Mouse (Mus musculus) thymus, adult 18-20 months (tissue): ENCODE results near the gene Zbtb37.

ENCODE experiments used
- DNase-seq, 2 experiments: peaks; one replicate each; pipeline ENCODE4 v3.0.0; 2022; ENCODE audit warnings: mixed read lengths in 2 of 2

The Zbtb37 gene

DNA sequence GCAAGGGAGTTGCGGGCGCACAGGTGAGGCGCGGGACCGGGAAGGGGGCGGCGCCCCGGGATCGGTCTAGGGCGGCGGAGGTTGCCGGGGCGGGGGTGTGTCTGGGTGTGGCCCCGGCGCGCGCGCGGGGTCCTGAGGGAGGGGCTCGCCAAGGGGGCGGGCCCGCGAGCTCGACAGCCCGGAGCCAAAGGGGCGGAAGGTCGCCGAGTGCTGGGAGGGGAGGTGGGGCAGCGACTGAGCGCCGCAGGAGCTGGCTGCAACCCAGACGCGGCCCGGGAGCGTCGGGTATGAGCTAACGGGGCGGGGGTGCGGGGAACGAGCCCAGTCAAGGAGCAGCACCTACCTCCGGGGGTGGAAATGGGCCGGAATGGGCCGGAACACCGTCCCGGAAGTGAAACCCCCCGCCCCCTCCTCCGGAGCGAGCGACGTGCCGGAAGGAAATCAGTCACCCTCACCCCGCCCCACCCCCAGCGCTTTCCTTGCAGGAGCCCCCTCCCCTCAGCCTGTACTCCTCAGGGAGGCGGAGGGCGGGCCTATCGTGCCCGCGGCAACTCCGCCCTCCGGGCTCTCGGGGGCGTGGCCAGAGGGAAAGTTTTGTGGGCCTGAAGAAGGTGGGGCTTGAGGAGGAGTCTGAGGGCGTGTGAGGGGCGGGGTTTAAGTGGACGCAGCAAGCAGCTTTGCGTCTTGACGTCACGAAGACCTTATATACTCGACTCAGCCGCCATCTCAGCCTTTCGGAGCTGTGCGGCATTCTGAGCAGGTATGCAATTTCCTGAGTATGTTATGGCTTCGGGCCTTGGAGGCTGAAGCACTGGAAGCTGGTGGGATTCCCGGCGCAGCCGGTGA is at the start of gene Zbtb37:
TSS of gene Zbtb37 (minus strand) at position 415 of the 846 bp plus-strand sequence.
- DNase-seq, result peak; percentile 99

DNA sequence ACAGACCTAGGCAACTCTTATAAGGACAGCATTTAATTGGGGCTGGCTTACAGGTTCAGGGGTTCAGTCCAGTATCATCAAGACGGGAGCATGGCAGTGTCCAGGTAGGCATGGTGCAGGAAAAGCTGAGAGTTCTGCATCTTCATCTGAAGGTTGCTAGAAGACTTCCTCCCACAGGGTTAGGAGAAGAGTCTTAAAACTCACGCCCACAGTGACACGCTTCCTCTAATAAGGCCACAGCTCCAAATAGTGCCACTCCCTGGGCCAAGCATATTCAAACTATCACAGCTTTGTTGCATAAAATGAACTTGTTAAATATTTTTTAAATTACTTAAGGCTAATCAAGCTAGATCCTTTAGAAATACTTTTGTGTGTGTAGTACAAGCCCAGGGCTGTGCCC is 42.6 kb upstream of the Zbtb37 start:
- no peak for DNase-seq

DNA sequence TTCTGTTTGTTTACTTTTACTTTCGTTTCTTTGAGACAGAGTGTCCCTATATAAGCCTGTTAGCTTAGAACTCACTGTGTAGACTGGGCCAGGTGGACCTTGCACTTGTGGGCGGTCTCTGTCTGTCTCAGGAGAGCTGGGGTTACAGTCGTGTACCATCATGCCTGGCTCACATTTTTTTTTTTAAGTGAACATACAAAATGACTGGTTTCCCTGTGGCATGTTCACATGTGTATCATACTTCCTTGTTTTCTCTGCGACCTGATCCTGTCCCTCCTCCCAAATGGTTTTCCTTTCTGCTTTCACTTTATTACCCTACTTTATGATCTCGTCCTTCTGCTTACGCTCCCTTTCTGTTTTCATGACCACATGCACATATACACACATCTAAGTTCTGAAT is 41.6 kb upstream of the Zbtb37 start:
- no peak for DNase-seq

GRCm38 (mm10) chr1:161071272-161071620 is 36.6 kb upstream of the Zbtb37 start:
- no peak for DNase-seq

- peak; percentile 87 to 92 for DNase-seq
Measured at GRCm38 (mm10) chr1:161070352-161071271, 36.0 kb upstream of the Zbtb37 start, which contains the start of the genes Dars2 and Cenpl. Gene Dars2 (minus strand): TSS chr1:161070658. Gene Cenpl (plus strand): TSS chr1:161070713.

DNA sequence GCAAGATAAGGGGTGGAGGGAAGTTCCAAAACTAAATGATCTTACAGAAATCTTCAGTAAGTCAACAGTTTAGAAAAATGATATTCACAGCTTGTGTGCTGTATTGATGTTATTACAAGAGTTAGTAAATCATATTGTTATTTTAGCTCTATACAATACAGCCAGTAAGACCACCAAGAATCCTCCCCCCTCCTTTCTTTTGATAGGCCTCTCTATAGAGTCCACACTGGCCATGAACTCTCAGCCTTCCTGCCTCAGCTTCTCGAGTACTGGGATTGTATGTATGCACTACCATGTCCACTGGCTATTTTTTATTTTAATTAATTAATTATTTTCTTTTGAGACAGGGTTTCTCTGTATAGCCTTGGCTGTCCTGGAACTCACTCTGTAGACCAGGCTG is 28.7 kb upstream of the Zbtb37 start:
- DNase-seq, result no peak

DNA sequence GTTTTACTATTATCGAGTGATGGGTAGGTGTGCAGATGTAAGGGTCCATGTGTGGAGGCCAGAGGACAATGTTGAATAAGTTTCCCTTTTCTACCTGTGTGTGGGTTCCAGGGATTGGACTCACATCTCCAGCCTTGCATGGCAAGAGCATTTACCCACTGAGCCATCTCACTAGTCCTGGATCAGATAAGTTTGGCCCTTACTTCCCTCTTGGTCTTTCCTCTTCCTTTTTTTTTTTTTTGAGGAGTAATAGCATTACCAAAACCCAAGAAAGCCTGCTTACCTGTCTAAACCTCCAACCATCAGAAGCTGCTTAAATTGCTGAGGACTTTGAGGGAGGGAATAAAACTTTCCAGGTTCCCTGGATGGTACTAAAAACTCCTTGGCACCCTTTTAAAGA is 22.5 kb upstream of the Zbtb37 start:
- DNase-seq, result no peak

GRCm38 (mm10) chr1:161046972-161047371 is 12.3 kb upstream of the Zbtb37 start:
- no peak for DNase-seq

DNA sequence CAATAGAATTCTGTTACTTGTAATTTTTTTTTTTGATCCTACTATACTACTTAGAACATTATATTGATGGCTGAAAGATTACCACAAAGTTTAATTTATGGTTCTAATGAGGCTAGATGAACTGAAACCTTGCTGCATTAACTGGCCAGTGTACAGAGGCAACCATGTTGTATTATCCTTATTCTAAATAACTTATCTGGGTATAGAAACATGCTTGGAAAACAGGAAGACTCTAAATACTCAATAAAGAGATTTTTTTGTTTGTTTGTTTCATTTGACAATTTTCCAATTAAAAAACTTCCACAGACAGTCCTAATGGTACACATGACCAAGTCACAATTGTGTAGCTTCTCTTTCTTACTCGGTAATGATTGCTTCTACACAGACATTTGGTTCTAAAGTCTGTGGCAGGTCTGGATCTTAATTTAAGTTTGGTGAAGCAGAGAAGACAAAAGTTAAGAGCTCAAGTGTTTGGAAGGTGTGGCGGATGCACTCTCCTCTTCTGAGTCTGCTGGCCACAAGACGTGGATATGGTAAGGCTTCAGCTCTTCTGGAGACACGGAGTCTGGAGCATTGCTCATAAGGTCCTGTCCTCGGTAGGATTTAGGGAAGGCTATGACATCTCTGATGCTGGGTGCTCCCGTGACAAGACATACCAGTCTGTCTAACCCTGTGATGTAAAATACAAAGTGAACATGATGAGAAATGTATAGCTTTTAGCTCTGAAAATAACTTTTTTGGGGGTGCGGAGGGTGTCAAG is 6.8 kb upstream of the Zbtb37 start:
- DNase-seq, result no peak

DNA sequence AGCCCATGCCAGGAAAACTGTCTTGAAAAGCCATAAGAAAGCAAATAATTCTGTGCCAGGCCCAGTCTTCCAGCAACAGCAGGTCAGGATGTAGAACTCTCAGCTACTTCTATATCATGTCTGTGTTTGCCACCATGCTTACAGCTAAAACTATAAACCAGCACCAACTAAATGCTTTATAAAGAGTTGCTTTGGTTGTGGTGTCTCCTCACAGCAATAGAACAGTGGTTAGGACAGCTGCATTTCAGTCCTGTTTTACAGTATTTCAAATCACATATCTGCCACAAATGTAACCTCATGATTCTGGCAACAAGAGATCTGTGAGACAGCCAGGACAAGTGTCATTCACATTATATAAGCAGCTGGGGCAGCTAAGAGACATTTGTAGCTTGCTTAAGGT is 6.2 kb upstream of the Zbtb37 start:
- no peak for DNase-seq

DNA sequence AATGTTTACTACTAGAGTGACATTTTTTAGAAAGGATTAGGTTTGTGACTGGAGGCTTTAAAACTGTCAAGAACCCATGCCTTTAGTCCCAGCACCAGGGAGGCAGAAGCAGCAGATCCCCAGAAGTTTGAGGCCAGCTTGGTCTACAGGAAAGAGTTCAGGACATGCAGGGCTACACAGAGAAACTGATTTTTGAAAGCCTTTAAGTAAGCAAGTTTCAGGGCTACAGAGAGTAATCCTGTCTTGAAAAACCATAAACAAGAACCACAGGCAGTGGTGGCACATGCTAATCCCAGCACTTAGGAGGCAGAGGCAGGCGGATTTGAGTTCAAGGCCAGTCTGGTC is 5.7 kb upstream of the Zbtb37 start:
- no peak for DNase-seq

DNA sequence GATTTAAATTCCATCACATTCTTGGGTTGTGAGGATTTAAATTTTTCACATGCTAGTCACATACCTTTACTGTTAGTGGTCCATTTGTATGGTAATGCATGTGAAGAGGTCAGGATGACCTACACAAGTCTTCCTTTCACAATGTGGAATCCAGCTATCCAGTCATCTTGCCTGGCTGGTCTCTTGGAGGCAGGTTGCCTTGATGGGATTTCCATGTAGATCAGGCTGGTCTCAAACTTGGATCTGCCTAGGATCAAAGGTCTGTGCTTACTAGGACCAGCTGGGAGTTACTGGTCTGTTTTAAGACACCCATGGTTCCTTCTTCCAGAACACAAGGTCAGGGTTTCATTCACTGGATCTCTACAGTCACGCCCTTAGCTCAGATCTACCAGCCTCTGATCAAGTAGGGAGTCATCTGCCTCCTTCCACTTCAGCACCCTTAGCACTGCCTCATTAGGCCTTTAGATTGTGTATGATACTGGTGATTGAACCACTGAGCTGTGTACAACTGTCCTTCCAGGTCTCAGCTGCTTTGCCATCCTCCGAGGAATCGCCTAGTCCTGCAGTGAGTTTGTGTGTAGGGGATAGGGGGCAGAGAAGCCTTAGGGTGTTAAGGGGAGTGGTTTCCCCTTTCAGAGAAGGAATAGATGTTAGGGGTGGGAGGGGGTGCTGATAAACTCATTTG is 5.2 kb upstream of the Zbtb37 start:
- DNase-seq, result no peak

DNA sequence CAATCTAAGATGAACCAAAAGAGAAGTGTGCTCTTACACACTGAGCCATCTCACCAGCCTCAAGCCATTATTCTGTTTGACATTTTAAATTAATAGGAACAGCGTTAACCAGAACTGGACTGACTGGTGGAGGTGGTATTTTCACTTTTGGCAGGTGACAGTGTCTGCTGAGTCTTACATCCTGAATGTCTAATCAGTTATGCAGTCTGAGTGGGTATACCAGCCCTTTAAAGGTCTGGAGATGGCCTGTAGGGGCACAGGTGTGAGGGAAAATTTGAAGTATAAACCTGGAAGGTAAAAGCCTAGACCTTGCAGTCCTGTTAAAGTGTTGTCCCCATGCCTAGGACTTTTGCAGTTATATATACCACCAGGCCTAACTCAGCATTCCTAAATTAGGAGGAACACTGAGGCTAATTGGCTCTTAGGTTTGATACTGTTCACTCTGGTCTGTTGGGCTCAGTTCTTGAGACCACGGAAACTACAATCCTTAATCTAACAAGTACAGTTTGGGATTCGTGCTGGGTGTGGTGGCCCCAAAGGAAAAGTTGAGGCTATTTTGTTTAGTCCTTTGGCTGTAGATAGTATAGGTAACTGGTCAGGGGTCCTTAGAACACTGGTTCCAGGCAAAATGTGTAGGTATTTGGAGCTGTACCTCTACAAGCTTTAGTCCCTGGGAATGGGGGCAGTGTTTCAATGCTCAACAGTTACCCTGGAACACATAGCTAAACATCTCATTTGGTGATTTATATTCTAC is 4.5 kb upstream of the Zbtb37 start:
- DNase-seq, result no peak

GRCm38 (mm10) chr1:161038004-161038403 is 3.4 kb upstream of the Zbtb37 start:
- no peak for DNase-seq

DNA sequence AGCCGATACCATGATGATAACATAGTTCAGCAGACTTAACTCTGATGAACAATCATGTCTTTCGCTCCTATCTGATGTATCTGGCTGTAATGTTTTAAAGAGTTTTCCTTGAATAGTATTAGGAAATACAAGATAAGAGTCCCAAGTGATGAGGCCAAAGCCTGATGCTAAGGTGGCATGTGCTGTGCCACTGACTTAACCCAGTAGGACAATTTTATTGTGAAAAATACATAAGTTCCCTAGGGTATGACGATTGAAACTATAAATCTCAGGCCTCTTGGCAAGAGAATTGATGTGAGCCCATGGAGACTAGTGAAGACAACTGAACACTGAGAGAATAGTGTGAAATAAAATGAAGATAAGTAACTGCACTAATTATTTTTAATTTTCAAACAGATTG is 3.0 kb upstream of the Zbtb37 start:
- no peak for DNase-seq

GRCm38 (mm10) chr1:161037026-161037425 is 2.4 kb upstream of the Zbtb37 start:
- no peak for DNase-seq

- no peak for DNase-seq
Measured at GRCm38 (mm10) chr1:161036411-161036841, 1.8 kb upstream of the Zbtb37 start.

DNA sequence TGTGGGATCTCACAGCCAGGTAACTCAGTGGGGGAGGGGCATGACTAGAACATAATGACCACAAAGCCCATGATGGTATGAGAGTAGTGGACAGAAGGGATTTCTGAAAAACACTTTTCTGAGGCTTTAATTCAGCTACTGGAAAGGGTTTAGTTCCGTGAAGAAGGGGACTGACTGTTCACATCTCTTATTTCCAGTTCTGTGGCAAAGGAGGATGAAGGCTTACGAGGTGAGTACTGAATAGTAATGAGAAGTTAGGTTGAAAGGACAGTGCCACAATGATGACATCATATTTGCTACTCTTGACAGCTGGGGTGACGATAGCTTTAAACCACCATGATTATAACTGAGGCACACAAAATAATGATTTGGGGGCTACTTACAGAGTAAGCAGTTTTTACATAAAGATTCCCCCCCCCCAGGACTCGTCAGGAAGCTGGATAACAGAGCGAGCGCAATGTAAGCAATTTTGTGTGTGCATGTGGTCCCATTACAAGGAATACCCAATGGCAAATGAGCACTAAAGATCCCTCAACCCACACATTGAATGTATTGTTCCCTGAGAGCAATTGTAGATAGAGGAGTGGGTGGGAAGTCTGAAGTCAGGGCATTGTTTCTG is 1.2 kb upstream of the Zbtb37 start:
- DNase-seq, result no peak

- no peak for DNase-seq
Measured at GRCm38 (mm10) chr1:161035281-161035785, 684 bp upstream of the Zbtb37 start.

DNA sequence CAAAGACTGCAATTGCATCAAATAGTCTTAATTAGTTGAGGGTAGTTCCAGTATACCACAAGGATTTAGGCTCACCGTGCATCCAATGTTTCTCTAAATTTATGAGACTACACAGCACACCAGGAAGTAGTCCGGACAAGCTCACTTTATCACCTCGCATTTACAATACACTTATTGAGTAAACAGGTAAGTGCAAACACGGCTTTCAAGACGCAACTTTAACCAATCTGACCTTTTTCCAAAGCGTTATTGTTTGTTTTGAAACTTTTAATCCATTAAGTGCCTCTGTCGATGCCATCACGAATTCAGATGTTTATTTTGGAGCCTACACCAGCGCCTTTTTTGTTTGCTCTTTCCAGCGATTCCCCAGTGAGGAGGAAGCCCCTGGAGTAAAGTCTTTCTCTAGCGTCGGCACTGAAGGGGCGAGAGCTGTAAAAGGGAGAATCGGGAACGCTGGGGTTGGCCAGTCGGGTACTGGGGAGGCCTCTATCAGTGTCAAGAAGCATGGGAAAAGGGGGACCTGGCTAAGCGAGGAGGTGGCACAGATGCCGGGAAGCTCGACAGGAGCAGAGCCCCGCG is 704 bp downstream of the Zbtb37 start:
- DNase-seq, result no peak

GRCm38 (mm10) chr1:161032345-161032744 is 2.3 kb downstream of the Zbtb37 start:
- no peak for DNase-seq
